In the genomic region with DNA sequence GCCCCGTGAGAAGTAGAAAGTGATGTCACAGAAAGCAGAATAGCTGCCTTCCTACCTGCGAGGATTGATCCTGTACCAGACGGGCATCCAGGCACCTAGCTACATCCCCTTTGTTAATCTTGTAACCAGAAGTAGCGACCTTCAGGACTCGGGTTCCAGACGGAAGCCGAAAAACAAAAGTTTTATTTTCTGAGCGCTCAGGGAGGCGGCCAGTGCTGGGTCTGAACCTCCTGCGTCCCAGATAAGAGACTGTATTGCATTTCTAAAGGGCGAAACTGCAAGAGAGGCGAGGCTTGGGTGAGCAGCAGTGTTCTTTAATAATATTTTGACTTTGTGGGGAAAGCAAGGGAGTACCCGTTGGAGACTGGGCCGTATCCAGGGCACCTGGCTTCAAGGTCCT, we compare ENCODE assay signal across 8 mouse cellular contexts. TPM values are rescaled to one million over a fixed set of nuclear protein-coding genes. Genes with fewer than 3 reads are reported as not detected.
DNase-seq lines count a peak whose midpoint lies in the region; ATAC-seq and TF ChIP-seq lines count a peak whose summit lies in the region.

No protein-coding gene starts in this region.

- H3K4me3 ChIP-seq in kidney, embryonic 15.5 days (replicated peaks) = peak overlapping the region; percentile 59
- peak overlapping the region; percentile 73 for H3K4me3 ChIP-seq in embryonic facial prominence, embryonic 10.5 days
- peak overlapping the region; percentile 45 for H3K4me3 ChIP-seq in hindbrain, postnatal 0 days (ENCODE audit: low read length)
- peak overlapping the region; percentile 56 for H3K4me3 ChIP-seq in midbrain, embryonic 16.5 days (ENCODE audit: low read depth, low read length)

- H3K36me3 ChIP-seq in kidney, embryonic 15.5 days = no peaks in the 10 kb centered on the region
- H3K36me3 ChIP-seq in embryonic facial prominence, embryonic 10.5 days (replicated peaks) = peaks cover 5% of the 10 kb centered on the region; the same call in 1 of the 2 replicates
- peaks cover 14% of the 10 kb centered on the region for H3K36me3 ChIP-seq in hindbrain, postnatal 0 days (ENCODE audit: insufficient read depth, low read length)
- peaks cover 2% of the 10 kb centered on the region for H3K36me3 ChIP-seq in midbrain, embryonic 16.5 days (ENCODE audit: control insufficient read depth, insufficient read depth, low read length)

- no peak for TF ChIP-seq CTCF in hindbrain, postnatal 0 days (IDR thresholded peaks at IDR 0.05; ENCODE audit: low read depth)

- no peaks in the 10 kb centered on the region for H3K9me3 ChIP-seq in kidney, embryonic 15.5 days (replicated peaks)
- H3K9me3 ChIP-seq in embryonic facial prominence, embryonic 10.5 days = no peaks in the 10 kb centered on the region
- no peaks in the 10 kb centered on the region for H3K9me3 ChIP-seq in hindbrain, postnatal 0 days (ENCODE audit: low read length)
- H3K9me3 ChIP-seq in midbrain, embryonic 16.5 days (replicated peaks; ENCODE audit: control insufficient read depth, low read length, poor library complexity, severe bottlenecking) = no peaks in the 10 kb centered on the region

- DNase-seq in kidney, postnatal 10 days = no peak
- no peak for DNase-seq in embryonic facial prominence, embryonic 10.5 days (ENCODE audit: low spot score)
- no peak for DNase-seq in hindbrain, postnatal 0 days (ENCODE audit: low spot score)
- no peak for DNase-seq in layer of hippocampus, postnatal 25 days (ENCODE audit: extremely low spot score in 1 of 2, low spot score in 1 of 2)
- no peak for DNase-seq in layer of hippocampus, postnatal 36 days
- no peak for DNase-seq in layer of hippocampus, adult 8-10 months (ENCODE audit: low spot score in 2 of 2)

- H3K4me2 ChIP-seq in kidney, embryonic 15.5 days = peak overlapping the region; percentile 65
- peak overlapping the region; percentile 60 for H3K4me2 ChIP-seq in hindbrain, postnatal 0 days (ENCODE audit: low read depth, low read length)
- peak overlapping the region; percentile 68 for H3K4me2 ChIP-seq in midbrain, embryonic 16.5 days (ENCODE audit: low read length)

- H3K27me3 ChIP-seq in kidney, embryonic 15.5 days = peaks cover 3% of the 10 kb centered on the region
- peaks cover 3% of the 10 kb centered on the region for H3K27me3 ChIP-seq in embryonic facial prominence, embryonic 10.5 days (replicated peaks; ENCODE audit: low read depth, poor library complexity, severe bottlenecking)
- no peaks in the 10 kb centered on the region for H3K27me3 ChIP-seq in hindbrain, postnatal 0 days (ENCODE audit: insufficient read depth, low read length)
- no peaks in the 10 kb centered on the region for H3K27me3 ChIP-seq in midbrain, embryonic 16.5 days (ENCODE audit: control insufficient read depth, insufficient read depth, low read depth, low read length)

- peak overlapping the region; percentile 98 for H3K27ac ChIP-seq in kidney, embryonic 15.5 days
- peak overlapping the region; percentile 97 for H3K27ac ChIP-seq in embryonic facial prominence, embryonic 10.5 days (replicated peaks)
- peak overlapping the region; percentile 91 for H3K27ac ChIP-seq in hindbrain, postnatal 0 days
- peak overlapping the region; percentile 95 for H3K27ac ChIP-seq in midbrain, embryonic 16.5 days (ENCODE audit: low read length)

- ATAC-seq in kidney, embryonic 15.5 days (replicated peaks; ENCODE audit: low FRiP score) = no peak
- no peak for ATAC-seq in hindbrain, postnatal 0 days
- no peak for ATAC-seq in midbrain, embryonic 16.5 days

- 1% methylated on average over 14 of the region's 14 CpGs for WGBS in kidney, embryonic 15.5 days
- under 1% methylated on average over 14 of the region's 14 CpGs for WGBS in embryonic facial prominence, embryonic 10.5 days
- WGBS in hindbrain, postnatal 0 days = under 1% methylated on average over 14 of the region's 14 CpGs
- WGBS in midbrain, embryonic 16.5 days = 1% methylated on average over 14 of the region's 14 CpGs

- H3K4me1 ChIP-seq in kidney, embryonic 15.5 days = peaks cover 34% of the 10 kb centered on the region
- H3K4me1 ChIP-seq in embryonic facial prominence, embryonic 10.5 days = peaks cover 34% of the 10 kb centered on the region
- peaks cover 15% of the 10 kb centered on the region for H3K4me1 ChIP-seq in hindbrain, postnatal 0 days (ENCODE audit: insufficient read depth, low read length)
- peaks cover 21% of the 10 kb centered on the region for H3K4me1 ChIP-seq in midbrain, embryonic 16.5 days (ENCODE audit: control insufficient read depth, insufficient read depth, low read length)

- H3K9ac ChIP-seq in kidney, embryonic 15.5 days = peak overlapping the region; percentile 83
- H3K9ac ChIP-seq in hindbrain, postnatal 0 days (replicated peaks; ENCODE audit: low read length) = peak overlapping the region; percentile 68
- peak overlapping the region; percentile 83 for H3K9ac ChIP-seq in midbrain, embryonic 16.5 days (ENCODE audit: low read depth, low read length)

RNA-seq across cellular contexts. Expression of a gene that starts 11.5 kb away (rescaled TPM):
- 20.2 and 24.4 TPM in 2 replicates for polyA plus RNA-seq in kidney, embryonic 15.5 days (2015; fragmentation: Nextera tagmentation; extraction: Ambion mirVana)
- polyA plus RNA-seq in embryonic facial prominence, embryonic 10.5 days (2016; fragmentation: Nextera tagmentation; extraction: Ambion mirVana) = 7.7 and 9.8 TPM in 2 replicates
- 63.9 and 76.9 TPM in 2 replicates for total RNA-seq in hindbrain, postnatal 0 days (2014; rRNA removed)
- polyA plus RNA-seq in hindbrain, postnatal 0 days (2015; fragmentation: Nextera tagmentation; extraction: Ambion mirVana) = 64.4 and 77.3 TPM in 2 replicates
- 95.9 and 101 TPM in 2 replicates for polyA plus RNA-seq in midbrain, embryonic 16.5 days (2015; fragmentation: Nextera tagmentation; extraction: Ambion mirVana)
- 100 to 1,000 TPM in 1 of 2 experiments, 10 to 100 TPM in 1; 89.0 to 105 TPM for total RNA-seq in layer of hippocampus, postnatal 25 days (2021)
- 10 to 100 TPM; 82.4 to 91.5 TPM for total RNA-seq in layer of hippocampus, postnatal 36 days (2021)
- total RNA-seq in layer of hippocampus, adult 8-10 months (2022) = 10 to 100 TPM; 93.2 to 96.3 (median 94.1) TPM

RNA-seq across cellular contexts. Expression of a gene that starts 13.3 kb away (rescaled TPM):
- polyA plus RNA-seq in kidney, embryonic 15.5 days (2015; fragmentation: Nextera tagmentation; extraction: Ambion mirVana) = 0.78 and 1.1 TPM in 2 replicates
- polyA plus RNA-seq in embryonic facial prominence, embryonic 10.5 days (2016; fragmentation: Nextera tagmentation; extraction: Ambion mirVana) = 0.27 and 0.65 TPM in 2 replicates
- 4.8 and 7.7 TPM in 2 replicates for total RNA-seq in hindbrain, postnatal 0 days (2014; rRNA removed)
- polyA plus RNA-seq in hindbrain, postnatal 0 days (2015; fragmentation: Nextera tagmentation; extraction: Ambion mirVana) = 1.9 and 2.5 TPM in 2 replicates
- 2.9 and 3.9 TPM in 2 replicates for polyA plus RNA-seq in midbrain, embryonic 16.5 days (2015; fragmentation: Nextera tagmentation; extraction: Ambion mirVana)
- total RNA-seq in layer of hippocampus, postnatal 25 days (2021) = 1 to 10 TPM; 1.8 to 2.9 TPM
- 1 to 10 TPM; 2.2 to 3.4 TPM for total RNA-seq in layer of hippocampus, postnatal 36 days (2021)
- total RNA-seq in layer of hippocampus, adult 8-10 months (2022) = 1 to 10 TPM; 3.1 to 3.8 (median 3.4) TPM

RNA-seq across cellular contexts. Expression of a gene that starts 16.2 kb away (rescaled TPM):
- 13.3 and 20.2 TPM in 2 replicates for polyA plus RNA-seq in kidney, embryonic 15.5 days (2015; fragmentation: Nextera tagmentation; extraction: Ambion mirVana)
- polyA plus RNA-seq in embryonic facial prominence, embryonic 10.5 days (2016; fragmentation: Nextera tagmentation; extraction: Ambion mirVana) = 3.7 and 6.7 TPM in 2 replicates
- total RNA-seq in hindbrain, postnatal 0 days (2014; rRNA removed) = 1.7 and 2.8 TPM in 2 replicates
- polyA plus RNA-seq in hindbrain, postnatal 0 days (2015; fragmentation: Nextera tagmentation; extraction: Ambion mirVana) = 2.6 and 3.2 TPM in 2 replicates
- 1.3 and 1.9 TPM in 2 replicates for polyA plus RNA-seq in midbrain, embryonic 16.5 days (2015; fragmentation: Nextera tagmentation; extraction: Ambion mirVana)
- total RNA-seq in layer of hippocampus, postnatal 25 days (2021) = 1 to 10 TPM; 1.2 to 1.7 TPM
- total RNA-seq in layer of hippocampus, postnatal 36 days (2021) = 1 to 10 TPM; 1.2 to 1.6 TPM
- 1 to 10 TPM; 1.7 to 2.6 (median 2.0) TPM for total RNA-seq in layer of hippocampus, adult 8-10 months (2022)

RNA-seq across cellular contexts. Expression of a gene that starts 44.6 kb away (rescaled TPM):
- 66.6 and 72.8 TPM in 2 replicates for polyA plus RNA-seq in kidney, embryonic 15.5 days (2015; fragmentation: Nextera tagmentation; extraction: Ambion mirVana)
- polyA plus RNA-seq in embryonic facial prominence, embryonic 10.5 days (2016; fragmentation: Nextera tagmentation; extraction: Ambion mirVana) = 69.8 and 75.0 TPM in 2 replicates
- total RNA-seq in hindbrain, postnatal 0 days (2014; rRNA removed) = 44.1 and 44.7 TPM in 2 replicates
- 16.4 and 17.0 TPM in 2 replicates for polyA plus RNA-seq in hindbrain, postnatal 0 days (2015; fragmentation: Nextera tagmentation; extraction: Ambion mirVana)
- 15.5 and 17.2 TPM in 2 replicates for polyA plus RNA-seq in midbrain, embryonic 16.5 days (2015; fragmentation: Nextera tagmentation; extraction: Ambion mirVana)
- total RNA-seq in layer of hippocampus, postnatal 25 days (2021) = 10 to 100 TPM; 27.3 to 29.3 TPM
- total RNA-seq in layer of hippocampus, postnatal 36 days (2021) = 10 to 100 TPM; 25.6 to 30.8 TPM
- 10 to 100 TPM; 31.0 to 38.3 (median 33.3) TPM for total RNA-seq in layer of hippocampus, adult 8-10 months (2022)

RNA-seq across cellular contexts. Expression of a gene that starts 52.6 kb away (rescaled TPM):
- 71.9 and 73.5 TPM in 2 replicates for polyA plus RNA-seq in kidney, embryonic 15.5 days (2015; fragmentation: Nextera tagmentation; extraction: Ambion mirVana)
- polyA plus RNA-seq in embryonic facial prominence, embryonic 10.5 days (2016; fragmentation: Nextera tagmentation; extraction: Ambion mirVana) = 70.6 and 74.8 TPM in 2 replicates
- 97.1 and 98.4 TPM in 2 replicates for total RNA-seq in hindbrain, postnatal 0 days (2014; rRNA removed)
- 109 and 115 TPM in 2 replicates for polyA plus RNA-seq in hindbrain, postnatal 0 days (2015; fragmentation: Nextera tagmentation; extraction: Ambion mirVana)
- 88.6 and 92.9 TPM in 2 replicates for polyA plus RNA-seq in midbrain, embryonic 16.5 days (2015; fragmentation: Nextera tagmentation; extraction: Ambion mirVana)
- 10 to 100 TPM; 43.8 to 45.0 TPM for total RNA-seq in layer of hippocampus, postnatal 25 days (2021)
- total RNA-seq in layer of hippocampus, postnatal 36 days (2021) = 10 to 100 TPM; 37.6 to 41.8 TPM
- total RNA-seq in layer of hippocampus, adult 8-10 months (2022) = 10 to 100 TPM; 31.8 to 45.4 (median 39.1) TPM
